8 mouse cellular contexts compared by ENCODE assay signal in genomic region chr6:146890633-146891032, GRCm38 (mm10). TPM values are rescaled to one million over a fixed set of nuclear protein-coding genes. Genes with fewer than 3 reads are reported as not detected.
DNase-seq lines count a peak whose midpoint lies in the region; ATAC-seq and TF ChIP-seq lines count a peak whose summit lies in the region.

No protein-coding gene starts in this region.

- H3K27ac ChIP-seq in layer of hippocampus, adult 2 months = peak overlapping the region; percentile 23; the same call in 1 of the 2 replicates
- H3K27ac ChIP-seq in hindbrain, embryonic 16.5 days (ENCODE audit: low read depth, low read length) = no peak overlapping the region
- no peak overlapping the region for H3K27ac ChIP-seq in liver, embryonic 16.5 days (ENCODE audit: low read length)

- H3K36me3 ChIP-seq in hindbrain, embryonic 16.5 days (ENCODE audit: control insufficient read depth, insufficient read depth, low read length) = no peaks in the 10 kb centered on the region
- no peaks in the 10 kb centered on the region for H3K36me3 ChIP-seq in liver, embryonic 16.5 days (ENCODE audit: control insufficient read depth, insufficient read depth)

- no peak overlapping the region for H3K9ac ChIP-seq in hindbrain, embryonic 16.5 days (ENCODE audit: low read depth, low read length)
- no peak overlapping the region for H3K9ac ChIP-seq in liver, embryonic 16.5 days (ENCODE audit: low read depth, low read length)

- intact Hi-C loops in gastrocnemius, postnatal 36 days (cut with DNase I) = no loop called here

- no peaks in the 10 kb centered on the region for H3K9me3 ChIP-seq in hindbrain, embryonic 16.5 days (ENCODE audit: control insufficient read depth, low read length)
- H3K9me3 ChIP-seq in liver, embryonic 16.5 days (replicated peaks; ENCODE audit: control insufficient read depth, low read length) = no peaks in the 10 kb centered on the region

- H3K4me2 ChIP-seq in hindbrain, embryonic 16.5 days (ENCODE audit: low read length) = peak overlapping the region; percentile 21
- peak overlapping the region; percentile 7 for H3K4me2 ChIP-seq in liver, embryonic 16.5 days (ENCODE audit: low read depth, low read length)

- DNase-seq in layer of hippocampus, adult 2 months (ENCODE audit: low spot score in 2 of 2) = no peak
- no peak for DNase-seq in layer of hippocampus, adult 9-10 months (ENCODE audit: low spot score)
- peak; percentile 32 for DNase-seq in embryo, embryonic 9.5 days (ENCODE audit: extremely low spot score)
- DNase-seq in gastrocnemius, postnatal 36 days = no peak
- no peak for DNase-seq in gastrocnemius, adult 18-20 months (ENCODE audit: low spot score)
- DNase-seq in cerebellum, postnatal 14 days = no peak

- H3K4me3 ChIP-seq in layer of hippocampus, adult 2 months = peak overlapping the region; percentile 5; the same call in 1 of the 2 replicates
- H3K4me3 ChIP-seq in hindbrain, embryonic 16.5 days (ENCODE audit: low read length) = no peak overlapping the region
- no peak overlapping the region; the same call in 1 of the 2 replicates for H3K4me3 ChIP-seq in liver, embryonic 16.5 days (ENCODE audit: low read depth, low read length)

- no peak for TF ChIP-seq CTCF in layer of hippocampus, adult 2 months (conservative IDR thresholded peaks at IDR 0.05)

- no peak for ATAC-seq in hindbrain, embryonic 16.5 days
- no peak for ATAC-seq in liver, embryonic 16.5 days (ENCODE audit: low read depth)

- H3K27me3 ChIP-seq in hindbrain, embryonic 16.5 days (replicated peaks; ENCODE audit: control insufficient read depth, insufficient read depth, low read length) = no peaks in the 10 kb centered on the region
- no peaks in the 10 kb centered on the region for H3K27me3 ChIP-seq in liver, embryonic 16.5 days (ENCODE audit: control insufficient read depth, insufficient read depth, low read depth, low read length)

- no peaks in the 10 kb centered on the region; the same call in none of the 2 replicates for H3K4me1 ChIP-seq in hindbrain, embryonic 16.5 days (ENCODE audit: control insufficient read depth, insufficient read depth, low read depth, low read length)
- H3K4me1 ChIP-seq in liver, embryonic 16.5 days (ENCODE audit: control insufficient read depth, low read depth, low read length) = peaks cover 2% of the 10 kb centered on the region

RNA-seq across cellular contexts. Expression of gene Ppfibp1, which starts 2.3 kb away (rescaled TPM):
- 10 to 100 TPM; 35.3 to 40.6 TPM for total RNA-seq in layer of hippocampus, adult 2 months (2021)
- polyA plus RNA-seq in hindbrain, embryonic 16.5 days (2015; fragmentation: Nextera tagmentation; extraction: Ambion mirVana) = 14.6 and 15.9 TPM in 2 replicates
- polyA plus RNA-seq in liver, embryonic 16.5 days (2015; fragmentation: Nextera tagmentation; extraction: Ambion mirVana) = 12.9 and 14.4 TPM in 2 replicates
- 10 to 100 TPM; 36.7 to 37.6 TPM for total RNA-seq in gastrocnemius, postnatal 36 days (2021)
- 10 to 100 TPM; 54.4 to 65.7 TPM for total RNA-seq in gastrocnemius, adult 18-20 months (2021)

RNA-seq across cellular contexts. Expression of gene Smco2, which starts 40.7 kb away (rescaled TPM):
- total RNA-seq in layer of hippocampus, adult 2 months (2021) = not detected
- not detected in 2 replicates for polyA plus RNA-seq in hindbrain, embryonic 16.5 days (2015; fragmentation: Nextera tagmentation; extraction: Ambion mirVana)
- not detected in 2 replicates for polyA plus RNA-seq in liver, embryonic 16.5 days (2015; fragmentation: Nextera tagmentation; extraction: Ambion mirVana)
- total RNA-seq in gastrocnemius, postnatal 36 days (2021) = not detected
- total RNA-seq in gastrocnemius, adult 18-20 months (2021) = not detected
